ENCODE assay signal across 8 mouse cellular contexts in the genomic region with DNA sequence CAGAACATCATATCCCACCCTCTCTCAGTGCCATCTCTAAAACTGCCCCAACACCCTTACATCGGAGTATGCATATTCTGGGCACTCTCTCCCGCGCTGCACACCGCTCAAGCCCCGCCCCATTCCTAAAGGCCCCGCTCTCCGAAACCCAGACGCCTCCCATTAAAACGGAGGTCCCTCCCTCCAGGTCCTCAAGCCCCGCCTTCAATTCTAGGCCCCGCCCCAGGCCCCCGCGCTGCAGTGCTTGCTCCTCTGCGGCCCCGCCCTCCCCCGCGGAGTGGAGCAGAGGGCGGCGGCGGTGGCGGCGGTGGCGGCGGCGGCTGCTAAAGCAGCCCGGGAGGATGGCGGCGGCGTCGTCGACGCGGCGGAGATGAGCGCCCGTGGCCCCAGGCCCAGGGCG. TPM values are rescaled to one million over a fixed set of nuclear protein-coding genes. Genes with fewer than 3 reads are reported as not detected.
DNase-seq lines count a peak whose midpoint lies in the region; ATAC-seq lines count a peak whose summit lies in the region.

TSS of gene Rtn2 (plus strand) at position 240 of the 400 bp plus-strand sequence.

- H3K27me3 ChIP-seq in forebrain, embryonic 16.5 days (replicated peaks; ENCODE audit: control insufficient read depth, insufficient read depth, low read length): peaks cover 34% of the 10 kb centered on the region
- peaks cover 46% of the 10 kb centered on the region for H3K27me3 ChIP-seq in lung, embryonic 16.5 days (ENCODE audit: control insufficient read depth, insufficient read depth, low read depth, low read length)

- peaks cover 28% of the 10 kb centered on the region for H3K4me1 ChIP-seq in forebrain, embryonic 16.5 days (replicated peaks; ENCODE audit: control insufficient read depth, insufficient read depth, low read length)
- peaks cover 13% of the 10 kb centered on the region for H3K4me1 ChIP-seq in lung, embryonic 16.5 days (replicated peaks; ENCODE audit: control insufficient read depth, insufficient read depth, low read length)

- H3K36me3 ChIP-seq in forebrain, embryonic 16.5 days (ENCODE audit: control insufficient read depth, insufficient read depth): peaks cover 6% of the 10 kb centered on the region
- no peaks in the 10 kb centered on the region for H3K36me3 ChIP-seq in lung, embryonic 16.5 days (ENCODE audit: control insufficient read depth, insufficient read depth, low read length)

- H3K27ac ChIP-seq in forebrain, embryonic 16.5 days (ENCODE audit: low read length): peak within 1 kb of the TSS; percentile 94
- no peak within 1 kb of the TSS for H3K27ac ChIP-seq in lung, embryonic 16.5 days (ENCODE audit: low read length)

- WGBS in forebrain, embryonic 16.5 days: under 1% methylated on average over 35 of the region's 37 CpGs
- WGBS in lung, embryonic 16.5 days: under 1% methylated on average over 34 of the region's 37 CpGs

- H3K9me3 ChIP-seq in forebrain, embryonic 16.5 days (ENCODE audit: control insufficient read depth, low read length): no peaks in the 10 kb centered on the region
- no peaks in the 10 kb centered on the region for H3K9me3 ChIP-seq in lung, embryonic 16.5 days (ENCODE audit: control insufficient read depth, low read length)

- ATAC-seq in forebrain, embryonic 16.5 days: peak; percentile 85
- peak; percentile 22 to 53; a peak in 3 of 4 replicates for ATAC-seq in hematopoietic stem cell, adult 5-6 weeks (replicated peaks in 1 of 2; ENCODE audit: insufficient read depth in 1 of 2, low FRiP score in 2 of 2, low TSS enrichment in 1 of 2, low read depth in 1 of 2, poor library complexity in 2 of 2, severe bottlenecking in 2 of 2)
- ATAC-seq in lung, embryonic 16.5 days (ENCODE audit: low read depth): peak; percentile 88

- peak; percentile 90 for DNase-seq in MN1 (ENCODE audit: low spot score)
- peak; percentile 91 for DNase-seq in cerebellum, adult 11-12 months
- DNase-seq in layer of hippocampus, adult 9-11 months: peak; percentile 84
- peak; percentile 94 for DNase-seq in retina, embryonic 14.5 days (ENCODE audit: low spot score)
- DNase-seq in thymus, postnatal 36 days: peak; percentile 63 to 73

- peak within 1 kb of the TSS; percentile 59 for H3K4me2 ChIP-seq in forebrain, embryonic 16.5 days (ENCODE audit: low read length)
- H3K4me2 ChIP-seq in lung, embryonic 16.5 days (ENCODE audit: low read depth, low read length): peak within 1 kb of the TSS; percentile 99

- peak within 1 kb of the TSS; percentile 100 for H3K9ac ChIP-seq in forebrain, embryonic 16.5 days (replicated peaks; ENCODE audit: low read depth, low read length)
- H3K9ac ChIP-seq in lung, embryonic 16.5 days (ENCODE audit: low read length): peak within 1 kb of the TSS; percentile 43

- H3K4me3 ChIP-seq in forebrain, embryonic 16.5 days (replicated peaks; ENCODE audit: low read length): peak within 1 kb of the TSS; percentile 95
- peak within 1 kb of the TSS; percentile 61 for H3K4me3 ChIP-seq in lung, embryonic 16.5 days (ENCODE audit: low read length)

RNA-seq across cellular contexts. Expression of gene Rtn2, which starts in this region (rescaled TPM):
- polyA plus RNA-seq in forebrain, embryonic 16.5 days (2015; fragmentation: Nextera tagmentation; extraction: Ambion mirVana): 127 and 128 TPM in 2 replicates
- total RNA-seq in hematopoietic stem cell, adult 5-6 weeks (2017): not detected in 2 replicates
- 13.8 and 17.5 TPM in 2 replicates for polyA plus RNA-seq in lung, embryonic 16.5 days (2015; fragmentation: Nextera tagmentation; extraction: Ambion mirVana)

Comparison
In these comparisons a context has a peak if more than half of its experiments do, and no peak if none do; other contexts are left out.
1. Peak in ATAC-seq in hematopoietic stem cell, adult 5-6 weeks; RNA of the gene not detected or under 1 TPM.
2. ATAC-seq: peak in every context shown above with its lines; median percentile 88 in lung, embryonic 16.5 days; 85 in forebrain, embryonic 16.5 days; 38 in hematopoietic stem cell, adult 5-6 weeks.